Mouse (Mus musculus) MEL (cell line): Measurements from ENCODE around the gene Zfp963. TPM values are rescaled to one million over a fixed set of nuclear protein-coding genes. Genes with fewer than 3 reads are reported as not detected.
A peak's percentile ranks its signal among the peaks of the same experiment; 100 is the strongest.

ENCODE experiments used
- DNase-seq: peaks from one replicate; pipeline ENCODE4 v3.0.0; 2011; ENCODE audit warnings: low read depth, low spot score
- H3K27ac ChIP-seq: 2 replicates; pipeline ENCODE4 v1.5.1; 2012; ENCODE audit warnings: low read depth, mild to moderate bottlenecking, control low read depth, low read length, moderate library complexity; ENCODE audit not compliant: control insufficient read depth
- H3K27me3 ChIP-seq, 2 experiments: fragments of 150-350 bp in 1 of 2; sonication (generic) in 1 of 2; 2 replicates each; pipeline ENCODE4 v1.6.1; 2012; ENCODE audit warnings: low read length in 2 of 2, mild to moderate bottlenecking in 2 of 2, improper control_type of control experiment in 1 of 2, moderate library complexity in 1 of 2; ENCODE audit not compliant: insufficient read depth in 2 of 2, control insufficient read depth in 1 of 2
- H3K36me3 ChIP-seq, 2 experiments: 2 replicates each; pipeline ENCODE4 v1.6.1; 2012 to 2014; ENCODE audit warnings: low read length in 2 of 2, improper control_type of control experiment in 1 of 2, inconsistent platforms in 1 of 2, mild to moderate bottlenecking in 1 of 2; ENCODE audit not compliant: insufficient read depth in 2 of 2, control insufficient read depth in 1 of 2
- H3K4me1 ChIP-seq, 2 experiments: fragments of 150-350 bp in 1 of 2; sonication (generic) in 1 of 2; 2 replicates each; pipeline ENCODE4 v1.6.1; 2012; ENCODE audit warnings: low read length in 2 of 2, improper control_type of control experiment in 1 of 2, mild to moderate bottlenecking in 1 of 2; ENCODE audit not compliant: insufficient read depth in 2 of 2, control insufficient read depth in 1 of 2
- H3K4me3 ChIP-seq, 2 experiments: fragments of 150-350 bp in 1 of 2; sonication (generic) in 1 of 2; 2 replicates each; pipeline ENCODE4 v1.5.1; 2012; ENCODE audit warnings: low read depth in 2 of 2, low read length in 2 of 2, mild to moderate bottlenecking in 2 of 2, moderate library complexity in 2 of 2, control low read depth in 1 of 2, improper control_type of control experiment in 1 of 2; ENCODE audit not compliant: control insufficient read depth in 1 of 2, insufficient read depth in 1 of 2
- H3K79me2 ChIP-seq: 2 replicates; pipeline ENCODE4 v1.6.1; 2012; ENCODE audit warnings: mild to moderate bottlenecking, low read length, moderate library complexity; ENCODE audit not compliant: control insufficient read depth, poor library complexity, insufficient read depth
- H3K9ac ChIP-seq: 2 replicates; pipeline ENCODE4 v1.6.1; 2012; ENCODE audit warnings: low read depth, mild to moderate bottlenecking, control low read depth, low read length, moderate library complexity; ENCODE audit not compliant: control insufficient read depth, poor library complexity, severe bottlenecking
- H3K9me3 ChIP-seq: fragments of 150-350 bp; sonication (generic); replicated peaks from 2 replicates; pipeline ENCODE4 v1.6.1; 2012; ENCODE audit warnings: mild to moderate bottlenecking, low read length, improper control_type of control experiment, moderate library complexity; ENCODE audit not compliant: insufficient read depth
- CHD2 ChIP-seq: IDR thresholded peaks from 2 replicates; pipeline ENCODE4 v1.6.1; 2011; ENCODE audit warnings: low read length, improper control_type of control experiment
- ELF1 ChIP-seq: IDR thresholded peaks from 2 replicates; pipeline ENCODE4 v1.6.1; 2014; ENCODE audit warnings: low read depth, mild to moderate bottlenecking, inconsistent platforms, low read length, improper control_type of control experiment, moderate library complexity
- EP300 ChIP-seq, 2 experiments: IDR thresholded peaks; 2 replicates each; pipeline ENCODE4 v1.6.1; 2011; ENCODE audit warnings: improper control_type of control experiment in 2 of 2, low read length in 2 of 2, low read depth in 1 of 2, mild to moderate bottlenecking in 1 of 2
- ETS1 ChIP-seq: IDR thresholded peaks from 2 replicates; pipeline ENCODE4 v1.6.1; 2012; ENCODE audit warnings: low read depth, mild to moderate bottlenecking, inconsistent platforms, low read length, improper control_type of control experiment, moderate library complexity
- GATA1 ChIP-seq: IDR thresholded peaks from 2 replicates; pipeline ENCODE4 v1.6.1; 2011; ENCODE audit warnings: low read depth, low read length, improper control_type of control experiment
- JUND ChIP-seq: IDR thresholded peaks from 2 replicates; pipeline ENCODE4 v1.6.1; 2011; ENCODE audit warnings: low read depth, mild to moderate bottlenecking, improper control_type of control experiment, low read length
- MAX ChIP-seq: IDR thresholded peaks from 2 replicates; pipeline ENCODE4 v1.6.1; 2011; ENCODE audit warnings: low read length, improper control_type of control experiment
- MEF2A ChIP-seq: IDR thresholded peaks from 2 replicates; pipeline ENCODE4 v1.6.1; 2014; ENCODE audit warnings: low read depth, mild to moderate bottlenecking, inconsistent platforms, low read length, improper control_type of control experiment; ENCODE audit not compliant: poor library complexity, insufficient replicate concordance, severe bottlenecking; ENCODE audit errors: extremely low read depth
- MXI1 ChIP-seq: IDR thresholded peaks from 2 replicates; pipeline ENCODE4 v1.6.1; 2011; ENCODE audit warnings: mild to moderate bottlenecking, low read depth, low read length, improper control_type of control experiment
- NRF1 ChIP-seq: IDR thresholded peaks from 2 replicates; pipeline ENCODE4 v1.6.1; 2014; ENCODE audit warnings: low read depth, mild to moderate bottlenecking, inconsistent platforms, low read length, improper control_type of control experiment, moderate library complexity; ENCODE audit not compliant: poor library complexity, insufficient read depth, severe bottlenecking
- POLR2AphosphoS2 ChIP-seq: IDR thresholded peaks from 2 replicates; pipeline ENCODE4 v1.6.1; 2011; ENCODE audit warnings: low read length, improper control_type of control experiment
- SIN3A ChIP-seq: IDR thresholded peaks from 2 replicates; pipeline ENCODE4 v1.6.1; 2012; ENCODE audit warnings: low read length, improper control_type of control experiment, inconsistent platforms
- TAL1 ChIP-seq: IDR thresholded peaks from 2 replicates; pipeline ENCODE4 v1.6.1; 2012; ENCODE audit warnings: mild to moderate bottlenecking, inconsistent platforms, low read length, moderate library complexity, mixed read lengths
- TBP ChIP-seq: IDR thresholded peaks from 2 replicates; pipeline ENCODE4 v1.8.0; 2011; ENCODE audit warnings: low read depth, low read length, improper control_type of control experiment
- TCF12 ChIP-seq: IDR thresholded peaks from 2 replicates; pipeline ENCODE4 v1.6.1; 2014; ENCODE audit warnings: low read depth, mild to moderate bottlenecking, inconsistent platforms, low read length, improper control_type of control experiment, moderate library complexity
- ZC3H11A ChIP-seq: IDR thresholded peaks from 2 replicates; pipeline ENCODE4 v1.6.1; 2012; ENCODE audit warnings: low read depth, mild to moderate bottlenecking, inconsistent platforms, low read length, improper control_type of control experiment
- ZNF384 ChIP-seq: IDR thresholded peaks from 2 replicates; pipeline ENCODE4 v1.6.1; 2012; ENCODE audit warnings: low read depth, mild to moderate bottlenecking, inconsistent platforms, low read length, improper control_type of control experiment
- polyA plus RNA-seq, 2 experiments: library from polyadenylated mRNA; stranded (reverse) in 1 of 2; unstranded in 1 of 2; fragments of >175 nt in 1 of 2; fragments of >200 nt in 1 of 2; gene quantifications; 2 replicates each; pipeline versions ENCODE4 v1.2.1 to v1.2.4; 2012; ENCODE audit warnings: low replicate concordance in 2 of 2, low read depth in 1 of 2; ENCODE audit not compliant: insufficient read length in 2 of 2, insufficient read depth in 1 of 2, missing spikeins in 1 of 2
- total RNA-seq: library from RNA; depleted of rRNA; stranded (reverse); fragments of 300-350 nt; gene quantifications from 2 replicates; pipeline ENCODE4 v1.2.3, GENCODE M21; 2012

Zfp963 gene
- total and polyA plus RNA-seq, 3 experiments: 0.65 to 0.95 TPM; not detected in 1

GRCm38 (mm10) chr8:69752437-69752836, 2.7 kb upstream of the Zfp963 start:
- DNase-seq: peak; percentile 46
- H3K9ac ChIP-seq: no peak overlapping the region
- peaks cover 2% of the 10 kb centered on the region; the same call in 1 of the 2 replicates for H3K79me2 ChIP-seq
- H3K27me3 ChIP-seq: no peaks in the 10 kb centered on the region
- H3K27ac ChIP-seq: no peak overlapping the region; the same call in 1 of the 2 replicates
- H3K36me3 ChIP-seq: peaks cover 0 to 10% of the 10 kb centered on the region in 2 experiments; a peak in 2 of 4 replicates
- H3K9me3 ChIP-seq: no peaks in the 10 kb centered on the region
- TF ChIP-seq MXI1 (0 out of 2 replicates have a peak, but pooled peaks have one; percentile 16), TAL1 (0 out of 2 replicates have a peak, but pooled peaks have one; percentile 21), EP300 (IDR thresholded peaks at IDR 0.05; ENCODE audit: low read depth in 1 of 2, low read length in 2 of 2) (peak; percentile 25 to 70; a peak in 2 of 4 replicates), NRF1 (no peak), MEF2A (no peak), GATA1 (peak; percentile 57), ETS1 (peak; percentile 35; the same call in 1 of the 2 replicates), TCF12 (peak; percentile 72)
- H3K4me3 ChIP-seq: no peak overlapping the region
- peaks cover 9 to 13% of the 10 kb centered on the region in 2 experiments for H3K4me1 ChIP-seq

GRCm38 (mm10) chr8:69741231-69741630, 8.5 kb downstream of the Zfp963 start:
- Histone ChIP-seq H3K9ac (no peak overlapping the region), H3K4me3 (no peak overlapping the region), H3K27me3 (no peaks in the 10 kb centered on the region)
- DNase-seq: peak; percentile 69
- TF ChIP-seq ZC3H11A: no peak
- no peak for TF ChIP-seq CHD2
- TF ChIP-seq NRF1: no peak
- peak; percentile 79 for TF ChIP-seq SIN3A
- TF ChIP-seq MXI1: peak; percentile 94
- peak; percentile 64; the same call in 1 of the 2 replicates for TF ChIP-seq MAX
- TF ChIP-seq TBP: no peak
- TF ChIP-seq ZNF384: no peak
- no peak for TF ChIP-seq JUND
- TF ChIP-seq POLR2AphosphoS2: no peak
- no peak for TF ChIP-seq ELF1
- TF ChIP-seq, all 39 proteins: peak for 3
- no peak overlapping the region for H3K27ac ChIP-seq
- no peaks in the 10 kb centered on the region for H3K9me3 ChIP-seq
- H3K79me2 ChIP-seq: no peaks in the 10 kb centered on the region
- H3K4me1 ChIP-seq: peaks cover 0 to under 1% of the 10 kb centered on the region in 2 experiments; a peak in 1 of 4 replicates
- no peaks in the 10 kb centered on the region for H3K36me3 ChIP-seq
